Mouse (Mus musculus) C2C12 (cell line): ENCODE measurements around the gene Msmb.

Experiments
- CTCF ChIP-seq: IDR thresholded peaks from one replicate; pipeline ENCODE4 v1.5.1; 2011; ENCODE audit not compliant: control insufficient read depth, insufficient read depth, insufficient read length
- MAX ChIP-seq: IDR thresholded peaks from one replicate; pipeline ENCODE4 v1.6.1; 2011; ENCODE audit warnings: mild to moderate bottlenecking, control low read depth
- MYOG ChIP-seq: IDR thresholded peaks from one replicate; pipeline ENCODE4 v1.6.1; 2011; ENCODE audit not compliant: control insufficient read depth, insufficient read length; ENCODE audit errors: extremely low read depth
- USF1 ChIP-seq: IDR thresholded peaks from one replicate; pipeline ENCODE4 v1.6.1; 2011; ENCODE audit warnings: low read depth, mild to moderate bottlenecking, control low read depth, moderate library complexity

DNA sequence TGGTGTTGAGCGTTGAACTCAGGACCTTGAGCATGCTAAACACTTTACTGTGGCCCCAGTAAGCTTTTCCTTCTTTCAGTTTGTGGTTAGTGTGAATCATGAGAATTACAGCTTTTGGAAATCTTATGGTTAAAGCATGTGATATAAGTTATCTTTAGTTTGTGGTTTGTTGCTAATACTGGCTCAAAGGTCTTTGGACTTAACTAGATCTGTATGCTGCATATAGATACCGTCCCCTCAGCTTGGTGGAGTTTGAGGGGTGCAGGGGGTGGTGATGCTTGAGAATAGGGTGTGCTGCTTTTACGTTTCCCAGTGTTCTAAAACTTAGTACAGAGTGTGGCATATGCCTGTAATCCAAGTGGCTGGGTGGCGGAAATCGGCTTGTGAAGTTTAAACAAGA is 25.5 kb downstream of the Msmb start:
- no peak for TF ChIP-seq CTCF
- no peak for TF ChIP-seq MYOG
- TF ChIP-seq MAX: no peak
- TF ChIP-seq USF1: peak; percentile 11
